Mouse (Mus musculus) natural killer cell, adult 2 months (primary cell): ENCODE measurements around the gene Asb15.

Experiments
- DNase-seq, 2 experiments: peaks; one replicate each; pipeline ENCODE4 v3.0.0; 2022; ENCODE audit warnings: low spot score in 2 of 2

The Asb15 gene

DNA sequence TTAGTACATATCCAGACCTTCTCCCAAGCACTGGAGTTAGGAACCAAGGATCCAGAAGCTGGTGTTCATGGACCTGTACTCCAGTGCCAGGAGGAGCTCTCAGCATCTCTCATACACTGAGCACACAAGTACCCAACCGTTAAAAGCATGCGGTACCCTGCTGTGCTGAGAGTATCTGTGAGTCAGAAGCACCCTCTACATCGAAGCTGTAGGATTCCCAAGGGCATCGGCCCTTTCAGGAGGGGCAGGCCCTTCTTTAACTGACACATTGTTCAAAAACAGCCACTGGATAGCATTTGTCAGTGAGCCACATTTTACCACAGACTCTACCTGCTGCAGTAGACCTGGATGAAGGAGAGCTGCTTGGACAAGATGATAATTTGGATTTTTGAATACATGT is 80.2 kb downstream of the Asb15 start:
- no peak for DNase-seq

DNA sequence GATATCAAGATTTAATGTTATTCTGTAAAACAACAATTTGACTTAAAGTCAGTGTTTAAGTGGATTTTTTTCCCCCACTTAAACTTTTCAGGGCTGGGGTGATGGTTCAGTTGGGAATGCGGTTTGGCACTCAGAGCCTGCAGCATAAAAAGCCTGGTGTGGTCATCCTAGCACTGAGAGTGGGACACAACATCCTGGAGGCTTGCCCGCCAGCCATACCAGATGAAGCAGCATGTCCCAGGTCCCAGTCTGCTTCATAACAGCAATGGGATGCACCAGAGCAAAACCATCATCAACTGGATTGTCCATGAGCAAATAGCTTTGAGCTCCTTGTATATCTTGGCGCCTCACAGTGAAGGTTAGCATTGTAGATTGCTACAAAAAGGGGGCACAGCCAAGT is 80.7 kb downstream of the Asb15 start:
- no peak for DNase-seq

DNA sequence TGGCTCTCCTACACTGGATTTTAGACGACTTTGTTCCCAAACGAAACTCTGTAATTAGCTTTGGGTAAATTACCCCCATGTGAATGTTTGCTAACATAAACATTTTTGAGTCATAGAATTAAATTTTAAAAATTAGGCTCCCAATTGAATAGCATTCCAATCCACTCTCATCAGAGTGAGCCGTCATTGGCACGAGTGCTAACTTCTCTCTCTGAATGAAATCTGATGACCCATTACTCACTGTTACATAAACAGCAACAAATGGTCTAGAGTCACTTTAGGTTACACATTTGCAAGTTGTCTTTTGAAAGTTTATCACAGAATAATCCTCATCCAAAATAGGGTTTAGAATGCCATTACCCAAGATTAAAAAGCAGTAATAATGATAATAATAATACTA is 81.6 kb downstream of the Asb15 start:
- no peak for DNase-seq

DNA sequence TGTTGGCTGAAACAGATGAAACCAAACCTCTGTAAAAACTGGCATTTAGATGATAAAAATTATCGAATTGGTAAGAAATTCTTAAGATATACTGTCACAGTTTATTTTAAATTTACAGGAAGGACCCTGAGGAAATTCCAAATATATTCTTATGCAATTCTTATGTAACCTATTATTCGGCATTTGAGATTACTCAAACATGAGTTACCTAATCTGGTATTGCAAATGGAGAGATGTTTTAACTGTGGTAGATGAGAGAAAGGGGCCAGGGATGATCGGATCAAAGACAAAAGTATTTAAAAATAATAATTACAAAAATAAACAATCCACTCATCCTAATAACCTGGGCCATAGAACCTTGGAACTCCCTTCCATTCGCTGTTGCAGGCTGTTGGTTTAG is 82.4 kb downstream of the Asb15 start:
- no peak for DNase-seq

DNA sequence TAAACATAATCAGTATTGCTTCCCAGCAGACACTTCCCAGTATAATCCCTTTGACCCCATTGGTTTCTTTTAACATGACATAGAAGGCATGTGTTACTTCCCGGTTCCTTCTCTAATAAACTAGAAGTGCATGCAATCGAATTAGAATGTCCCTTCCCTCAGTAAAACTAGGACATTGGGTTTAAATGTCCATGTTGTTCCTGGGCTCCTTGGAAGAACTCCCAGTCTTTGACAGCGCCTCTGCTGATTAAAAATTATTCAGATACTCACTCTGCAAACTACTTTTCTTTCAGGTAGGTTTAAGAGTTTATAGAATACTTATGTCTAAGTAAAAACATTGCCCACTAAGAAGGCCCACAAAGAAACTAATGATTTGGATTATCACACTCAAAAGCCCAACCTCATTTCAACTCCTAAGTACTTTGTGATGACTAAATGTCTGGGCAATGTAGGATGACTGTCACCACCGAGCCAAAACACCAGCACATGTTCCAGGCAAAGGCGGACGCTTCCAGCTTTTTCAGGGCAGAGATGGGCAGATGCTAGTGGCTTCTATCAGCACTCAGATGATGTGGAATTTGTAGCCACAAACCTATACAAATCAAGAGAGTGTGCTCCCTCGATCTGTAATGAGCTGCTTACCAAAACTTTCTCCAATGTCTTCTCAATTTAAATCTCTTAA is 84.3 kb downstream of the Asb15 start:
- no peak for DNase-seq

DNA sequence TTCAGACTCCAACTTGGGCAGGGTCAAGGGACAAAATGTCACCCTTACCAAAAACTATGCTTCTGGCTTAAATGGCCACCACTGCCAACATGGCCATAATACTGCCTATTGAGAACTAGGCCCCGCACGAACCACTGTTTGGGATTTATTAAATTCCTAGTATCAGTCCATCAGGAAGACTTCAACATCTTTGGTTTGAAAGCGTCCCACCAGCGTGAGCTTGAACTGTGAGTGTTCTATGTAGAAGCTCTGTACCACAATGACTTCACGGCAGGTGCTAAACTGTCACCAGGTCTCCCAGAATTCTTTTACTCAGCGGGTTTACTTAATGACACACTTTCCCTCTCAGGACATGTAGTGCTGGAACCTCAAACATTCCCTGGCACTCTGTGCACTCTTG is 85.4 kb downstream of the Asb15 start:
- DNase-seq: no peak

DNA sequence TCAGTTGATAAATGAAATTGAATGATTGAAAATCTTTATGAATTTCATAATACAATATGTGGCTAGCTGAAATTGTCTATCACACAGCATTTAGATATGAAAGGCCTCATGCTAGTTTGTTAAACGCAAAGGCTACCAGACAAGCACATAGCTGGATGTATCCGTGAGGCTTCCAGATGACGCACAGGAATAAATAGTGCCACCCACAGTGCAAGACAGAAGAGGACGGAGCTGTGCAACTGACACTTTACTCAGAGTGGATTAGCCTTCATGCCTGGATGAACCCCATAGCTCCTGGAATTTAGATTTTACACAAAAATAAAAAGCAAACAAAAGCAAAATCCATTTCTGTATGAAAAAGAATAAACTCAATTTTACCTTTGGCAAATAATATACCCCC is 86.0 kb downstream of the Asb15 start:
- DNase-seq: no peak

DNA sequence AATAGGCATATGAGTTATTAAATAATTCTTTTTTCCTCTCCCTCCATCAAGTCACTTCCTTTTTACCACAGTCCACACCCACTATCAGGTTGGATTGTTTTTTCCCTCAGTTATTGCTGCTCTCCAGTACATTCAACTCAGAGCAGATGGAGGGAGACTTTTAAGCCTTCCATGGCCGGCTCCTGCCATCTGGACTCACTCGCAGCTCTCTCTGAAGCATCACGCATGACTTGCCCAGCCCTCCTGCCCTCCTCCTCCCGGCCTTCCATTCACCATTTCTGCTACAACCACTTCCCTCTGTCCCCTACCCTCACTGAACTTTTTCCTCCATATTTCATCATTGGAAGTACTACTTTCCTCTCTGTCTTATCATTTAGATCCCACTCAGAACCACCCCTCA is 88.8 kb downstream of the Asb15 start:
- DNase-seq: no peak

DNA sequence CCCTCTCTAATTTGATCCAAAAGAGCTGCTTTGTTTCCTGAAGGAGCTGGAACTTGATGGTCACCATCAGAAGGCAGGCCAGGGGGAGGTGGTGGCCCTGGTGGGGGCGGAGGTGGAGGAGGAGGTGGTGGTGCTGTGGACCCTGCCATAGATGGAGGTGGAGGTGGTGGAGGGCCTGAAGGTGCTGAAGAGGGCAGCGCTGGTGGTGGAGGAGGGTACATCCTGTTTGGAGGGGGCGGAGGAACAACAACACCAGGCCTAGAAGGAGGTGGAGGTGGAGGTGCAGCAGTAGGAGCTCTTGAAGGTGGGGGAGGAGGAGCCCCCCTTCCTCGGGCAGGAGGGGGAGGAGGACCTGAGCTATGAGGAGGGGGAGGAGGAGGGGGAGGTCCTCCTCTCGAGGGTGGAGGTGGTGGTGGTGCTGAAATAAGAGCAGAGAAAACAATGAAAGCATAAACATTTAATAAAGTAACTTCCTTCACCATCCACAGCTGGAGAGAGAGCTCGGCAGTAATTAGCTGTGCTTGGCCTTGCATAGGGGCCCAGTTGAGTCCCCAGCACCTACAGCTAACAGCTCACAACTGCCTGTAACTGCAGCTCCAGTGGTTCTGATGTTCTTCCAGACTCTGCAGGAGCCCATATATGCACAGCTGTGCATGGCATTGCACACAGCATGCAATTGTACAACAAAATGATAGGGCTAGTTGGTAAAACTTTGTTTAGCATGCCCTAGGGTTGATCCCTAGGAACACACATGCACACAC is 91.5 kb downstream of the Asb15 start:
- no peak for DNase-seq

DNA sequence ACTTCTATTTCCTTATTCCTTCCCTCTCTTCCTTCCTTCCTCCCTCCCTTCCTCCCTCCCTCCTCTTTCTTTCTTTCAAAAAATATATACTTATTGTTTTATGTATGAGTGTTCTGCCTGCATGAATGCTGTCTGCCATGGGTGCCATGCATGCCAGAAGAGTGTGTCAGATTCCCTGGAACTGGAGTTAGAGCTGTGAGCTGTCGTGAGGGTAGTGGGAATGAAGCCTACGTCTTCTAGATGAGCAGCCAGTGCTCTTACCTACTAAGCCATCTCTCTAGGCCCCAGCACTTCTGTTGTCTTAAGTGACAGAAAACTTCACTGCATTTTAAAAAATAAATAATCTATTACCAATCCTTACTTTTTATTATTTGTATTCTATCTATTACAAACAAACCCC is 93.0 kb downstream of the Asb15 start:
- DNase-seq: no peak

DNA sequence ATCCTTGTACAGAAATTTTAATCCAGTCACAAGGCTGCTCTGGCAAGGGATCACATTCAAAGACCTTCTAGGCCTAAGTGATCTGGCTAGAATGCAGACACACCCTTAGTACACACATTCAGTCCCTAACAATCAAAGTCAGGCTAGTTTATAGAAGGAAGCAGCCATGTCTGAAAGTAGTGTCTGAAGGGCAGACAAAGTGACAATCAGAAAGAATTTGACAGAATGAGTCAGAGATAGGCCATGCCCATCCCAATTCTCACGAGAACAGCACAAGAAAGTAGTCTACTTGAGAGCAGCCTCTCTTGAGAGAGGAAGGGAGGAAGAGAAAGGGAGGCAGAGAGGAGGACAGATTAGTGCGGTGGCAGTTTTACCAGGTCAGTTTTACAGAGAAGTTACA is 94.2 kb downstream of the Asb15 start:
- no peak for DNase-seq
